Mouse (Mus musculus): ENCODE results near the gene Adora3. TPM values are rescaled to one million over a fixed set of nuclear protein-coding genes. Genes with fewer than 3 reads are reported as not detected.
A peak's percentile ranks its signal among the peaks of the same experiment; 100 is the strongest.

Adora3 gene
- total and polyA plus RNA-seq, 2 experiments from 2014 or later = 0.14 TPM; not detected in 1

DNA sequence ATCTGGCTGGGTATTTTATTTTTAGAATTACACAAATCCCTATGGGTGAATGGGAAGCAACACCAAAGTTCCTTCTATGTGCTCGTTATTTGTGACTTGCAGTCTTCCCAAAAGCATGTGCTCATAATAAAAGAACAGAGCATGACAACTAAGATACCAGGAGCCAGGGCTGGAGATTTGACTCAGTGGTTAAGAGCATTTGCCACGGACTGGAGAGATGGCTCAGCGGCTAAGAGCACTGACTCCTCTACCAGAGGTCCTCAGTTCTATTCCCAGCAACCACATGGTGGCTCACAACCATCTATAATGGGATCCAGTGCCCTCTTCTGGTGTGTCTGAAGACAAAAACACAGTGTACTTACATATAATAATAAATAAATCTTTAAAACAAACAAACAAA, 26.2 kb downstream of the Adora3 start:
- Histone ChIP-seq H3K9me3 (replicated peaks; ENCODE audit: control insufficient read depth, low read length) (no peaks in the 10 kb centered on the region), H3K4me2 (ENCODE audit: low read depth, low read length) (no peak overlapping the region), H3K27ac (ENCODE audit: low read depth) (no peak overlapping the region), H3K4me3 (ENCODE audit: low read depth, low read length) (no peak overlapping the region), H3K27me3 (ENCODE audit: control insufficient read depth, insufficient read depth, low read length) (0 out of 2 replicates have a peak, but pooled peaks cover 3% of the 10 kb centered on the region), H3K9ac (replicated peaks; ENCODE audit: low read depth, low read length) (no peak overlapping the region), H3K4me1 (ENCODE audit: control insufficient read depth, insufficient read depth) (peaks cover 30% of the 10 kb centered on the region), H3K36me3 (replicated peaks; ENCODE audit: control insufficient read depth, insufficient read depth, low read length) (no peaks in the 10 kb centered on the region)
- no peak for DNase-seq (ENCODE audit: low spot score)
- TF ChIP-seq CTCF (IDR thresholded peaks at IDR 0.05; ENCODE audit: low read depth) (no peak), EP300 (IDR thresholded peaks at IDR 0.05; ENCODE audit: low read depth) (no peak)
- ATAC-seq (ENCODE audit: insufficient read depth, low read depth) = no peak
- WGBS = 86% methylated on average over 3 of the region's 3 CpGs

DNA sequence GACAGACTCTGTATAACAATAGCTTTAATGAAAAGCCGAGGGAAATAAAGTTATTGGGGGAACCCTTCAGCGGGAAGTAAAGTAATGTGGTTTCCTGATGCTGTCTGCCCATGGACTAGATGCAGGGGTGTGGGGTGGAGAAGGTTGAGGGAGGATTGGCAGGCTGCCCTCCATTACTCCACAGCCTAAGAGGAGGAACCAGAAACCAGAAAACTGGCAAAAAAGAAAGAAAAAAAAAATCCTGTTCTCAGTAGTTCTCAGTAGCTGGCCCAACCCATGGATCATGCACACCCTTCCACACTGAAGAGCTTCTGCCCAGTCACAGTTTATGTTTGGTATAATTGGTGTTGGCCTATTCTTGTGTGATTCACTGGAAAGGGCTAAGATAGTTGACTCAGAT, 27.7 kb downstream of the Adora3 start:
- H3K4me1 ChIP-seq (ENCODE audit: control insufficient read depth, insufficient read depth) = peaks cover 21% of the 10 kb centered on the region
- H3K36me3 ChIP-seq (replicated peaks; ENCODE audit: control insufficient read depth, insufficient read depth, low read length) = no peaks in the 10 kb centered on the region
- no peaks in the 10 kb centered on the region for H3K9me3 ChIP-seq (replicated peaks; ENCODE audit: control insufficient read depth, low read length)
- no peak overlapping the region for H3K9ac ChIP-seq (replicated peaks; ENCODE audit: low read depth, low read length)
- 64% methylated on average over 2 of the region's 2 CpGs for WGBS
- TF ChIP-seq CTCF (IDR thresholded peaks at IDR 0.05; ENCODE audit: low read depth) (no peak), EP300 (IDR thresholded peaks at IDR 0.05; ENCODE audit: low read depth) (no peak)
- DNase-seq (ENCODE audit: low spot score) = no peak
- H3K4me3 ChIP-seq (ENCODE audit: low read depth, low read length) = no peak overlapping the region
- H3K27ac ChIP-seq (ENCODE audit: low read depth) = no peak overlapping the region
- ATAC-seq (ENCODE audit: insufficient read depth, low read depth) = no peak
- no peak overlapping the region for H3K4me2 ChIP-seq (ENCODE audit: low read depth, low read length)
- 0 out of 2 replicates have a peak, but pooled peaks cover 3% of the 10 kb centered on the region for H3K27me3 ChIP-seq (ENCODE audit: control insufficient read depth, insufficient read depth, low read length)

DNA sequence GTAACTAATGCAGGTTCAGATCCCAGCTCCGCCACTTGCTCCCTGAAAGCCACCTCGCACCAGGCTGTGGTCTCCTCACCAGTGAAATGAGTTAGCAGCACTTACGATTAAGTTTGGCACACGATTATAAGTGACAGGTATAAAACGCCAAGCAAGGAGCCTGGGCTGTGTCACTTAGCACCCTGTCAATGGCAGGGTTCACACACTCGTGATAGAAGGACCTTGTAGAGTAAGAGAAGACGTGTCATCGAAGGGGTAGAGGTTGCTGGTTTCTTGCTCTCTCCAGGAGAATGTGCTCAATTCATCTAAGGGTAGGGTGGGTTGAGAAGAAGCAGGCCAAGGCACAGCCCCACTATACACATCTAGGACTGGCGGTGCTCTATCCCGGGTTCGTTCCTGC, 28.2 kb downstream of the Adora3 start:
- 0 out of 2 replicates have a peak, but pooled peaks cover 3% of the 10 kb centered on the region for H3K27me3 ChIP-seq (ENCODE audit: control insufficient read depth, insufficient read depth, low read length)
- no peak overlapping the region for H3K4me3 ChIP-seq (ENCODE audit: low read depth, low read length)
- H3K9ac ChIP-seq (replicated peaks; ENCODE audit: low read depth, low read length) = no peak overlapping the region
- H3K4me2 ChIP-seq (ENCODE audit: low read depth, low read length) = no peak overlapping the region
- H3K4me1 ChIP-seq (ENCODE audit: control insufficient read depth, insufficient read depth) = peaks cover 21% of the 10 kb centered on the region
- H3K27ac ChIP-seq (ENCODE audit: low read depth) = no peak overlapping the region
- TF ChIP-seq CTCF (IDR thresholded peaks at IDR 0.05; ENCODE audit: low read depth) = no peak
- TF ChIP-seq EP300 (IDR thresholded peaks at IDR 0.05; ENCODE audit: low read depth) = no peak
- no peaks in the 10 kb centered on the region for H3K36me3 ChIP-seq (replicated peaks; ENCODE audit: control insufficient read depth, insufficient read depth, low read length)
- DNase-seq (ENCODE audit: low spot score) = no peak
- peak; percentile 17; the same call in 1 of the 2 replicates for ATAC-seq (ENCODE audit: insufficient read depth, low read depth)
- no peaks in the 10 kb centered on the region for H3K9me3 ChIP-seq (replicated peaks; ENCODE audit: control insufficient read depth, low read length)
- 43% methylated on average over 11 of the region's 11 CpGs for WGBS

DNA sequence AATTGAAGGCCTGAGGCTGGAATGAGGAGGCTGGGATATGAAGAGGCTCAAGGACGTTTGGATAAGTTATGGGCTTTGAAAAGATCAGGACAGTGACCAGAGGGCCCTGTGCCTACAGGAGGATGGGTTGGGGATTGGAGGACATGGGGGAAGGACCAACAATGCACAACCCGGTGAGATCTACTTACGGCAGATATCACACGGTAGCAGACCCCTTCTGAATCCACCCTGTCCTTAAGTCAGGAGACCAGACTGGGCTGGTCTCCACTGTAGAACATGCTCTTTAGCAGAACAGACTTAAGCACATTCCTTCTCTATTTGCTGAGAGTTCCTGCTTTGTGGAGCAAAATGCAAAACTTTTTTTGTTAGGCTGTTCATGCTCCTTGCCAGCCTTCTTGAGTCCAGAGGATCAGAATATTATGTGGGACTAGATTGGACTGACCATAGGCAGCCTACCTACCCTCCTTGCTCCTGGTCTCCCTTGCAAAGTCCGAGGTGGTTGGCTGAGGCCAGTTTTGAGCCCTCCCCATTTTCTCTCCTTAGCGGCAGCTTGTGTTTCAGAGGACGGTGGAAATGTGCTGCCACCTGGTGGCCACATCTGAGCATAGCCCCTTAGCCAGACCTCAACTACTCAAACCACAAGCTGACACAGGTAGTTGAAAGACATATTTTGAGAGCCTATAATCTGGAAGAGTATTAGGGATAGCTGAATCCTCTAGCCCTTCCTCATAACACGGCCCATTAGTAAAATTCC, 28.9 kb downstream of the Adora3 start:
- H3K9me3 ChIP-seq (replicated peaks; ENCODE audit: control insufficient read depth, low read length) = no peaks in the 10 kb centered on the region
- ATAC-seq (ENCODE audit: insufficient read depth, low read depth) (peak; percentile 38), DNase-seq (ENCODE audit: low spot score) (peak; percentile 85)
- H3K9ac ChIP-seq (replicated peaks; ENCODE audit: low read depth, low read length) = no peak overlapping the region
- TF ChIP-seq EP300 (IDR thresholded peaks at IDR 0.05; ENCODE audit: low read depth) (no peak), CTCF (IDR thresholded peaks at IDR 0.05; ENCODE audit: low read depth) (peak; percentile 90)
- H3K36me3 ChIP-seq (replicated peaks; ENCODE audit: control insufficient read depth, insufficient read depth, low read length) = no peaks in the 10 kb centered on the region
- H3K4me1 ChIP-seq (ENCODE audit: control insufficient read depth, insufficient read depth) = peaks cover 15% of the 10 kb centered on the region
- no peak overlapping the region for H3K4me2 ChIP-seq (ENCODE audit: low read depth, low read length)
- WGBS = 36% methylated on average over 8 of the region's 8 CpGs
- 0 out of 2 replicates have a peak, but pooled peaks cover 3% of the 10 kb centered on the region for H3K27me3 ChIP-seq (ENCODE audit: control insufficient read depth, insufficient read depth, low read length)
- H3K4me3 ChIP-seq (ENCODE audit: low read depth, low read length) = no peak overlapping the region
- no peak overlapping the region for H3K27ac ChIP-seq (ENCODE audit: low read depth)

DNA sequence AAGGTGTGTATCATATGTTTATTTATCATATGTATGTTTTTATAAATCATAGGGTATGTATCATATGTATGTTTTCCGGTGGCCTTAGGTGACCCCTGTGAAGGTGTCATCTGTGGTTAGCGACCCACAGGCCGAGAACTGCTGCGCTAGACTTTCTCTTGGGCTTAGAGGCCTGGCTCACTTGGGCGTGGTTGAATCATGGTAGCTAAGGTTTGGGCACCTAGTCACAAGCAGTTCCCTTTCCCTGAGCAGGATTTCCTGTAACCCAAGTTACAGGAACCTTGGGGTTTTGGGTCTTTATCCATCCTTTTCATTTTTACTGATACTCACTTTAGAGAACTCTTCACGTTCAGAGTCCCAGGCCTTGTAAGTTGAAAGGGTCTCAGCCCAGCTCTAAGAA, 29.6 kb downstream of the Adora3 start:
- H3K9me3 ChIP-seq (replicated peaks; ENCODE audit: control insufficient read depth, low read length) = no peaks in the 10 kb centered on the region
- H3K36me3 ChIP-seq (replicated peaks; ENCODE audit: control insufficient read depth, insufficient read depth, low read length) = no peaks in the 10 kb centered on the region
- no peak overlapping the region for H3K9ac ChIP-seq (replicated peaks; ENCODE audit: low read depth, low read length)
- no peak overlapping the region for H3K4me3 ChIP-seq (ENCODE audit: low read depth, low read length)
- H3K27ac ChIP-seq (ENCODE audit: low read depth) = no peak overlapping the region
- 69% methylated on average over 6 of the region's 6 CpGs for WGBS
- DNase-seq (ENCODE audit: low spot score) = no peak
- H3K4me2 ChIP-seq (ENCODE audit: low read depth, low read length) = no peak overlapping the region
- 0 out of 2 replicates have a peak, but pooled peaks cover 9% of the 10 kb centered on the region for H3K4me1 ChIP-seq (ENCODE audit: control insufficient read depth, insufficient read depth)
- ATAC-seq (ENCODE audit: insufficient read depth, low read depth) = no peak
- TF ChIP-seq EP300 (IDR thresholded peaks at IDR 0.05; ENCODE audit: low read depth) = no peak
- no peak for TF ChIP-seq CTCF (IDR thresholded peaks at IDR 0.05; ENCODE audit: low read depth)
- H3K27me3 ChIP-seq (ENCODE audit: control insufficient read depth, insufficient read depth, low read length) = 0 out of 2 replicates have a peak, but pooled peaks cover 3% of the 10 kb centered on the region
